Mouse (Mus musculus) c-Kit-negative CD71-positive TER-119-positive erythroid progenitor cells, embryonic 14.5 days (primary cell): ENCODE results near the gene H2-DMb2.

Experiments used
- DNase-seq: peaks from one replicate; pipeline ENCODE4 v3.0.0-alpha.2; 2013; ENCODE audit warnings: low read depth, low spot score

The H2-DMb2 gene

GRCm38 (mm10) chr17:34143033-34143432 lies at the start of gene H2-DMb2:
H2-DMb2 (plus strand) TSS chr17:34143307.
- DNase-seq = no peak

GRCm38 (mm10) chr17:34094283-34095035 lies 48.6 kb upstream of the H2-DMb2 start:
- no peak for DNase-seq

GRCm38 (mm10) chr17:34096497-34097010 lies 46.6 kb upstream of the H2-DMb2 start:
- DNase-seq = no peak

- no peak for DNase-seq
These were observed 45.8 kb upstream of the H2-DMb2 start for GRCm38 (mm10) chr17:34097272-34097671.

- DNase-seq = no peak
These were observed 44.2 kb upstream of the H2-DMb2 start for GRCm38 (mm10) chr17:34098709-34099479.

GRCm38 (mm10) chr17:34099531-34099930 lies 43.6 kb upstream of the H2-DMb2 start:
- no peak for DNase-seq

- DNase-seq = no peak
These were observed 41.9 kb upstream of the H2-DMb2 start for GRCm38 (mm10) chr17:34101185-34101584.

- peak; percentile 76 for DNase-seq
These were observed 41.5 kb upstream of the H2-DMb2 start for GRCm38 (mm10) chr17:34101604-34102032.

- no peak for DNase-seq
These were observed 40.3 kb upstream of the H2-DMb2 start for GRCm38 (mm10) chr17:34102831-34103230.

GRCm38 (mm10) chr17:34104804-34105203 lies 38.3 kb upstream of the H2-DMb2 start:
- no peak for DNase-seq

- DNase-seq = no peak
These were observed 36.6 kb upstream of the H2-DMb2 start for GRCm38 (mm10) chr17:34106555-34106954.

- no peak for DNase-seq
These were observed 35.8 kb upstream of the H2-DMb2 start for GRCm38 (mm10) chr17:34107109-34107867.

- DNase-seq = no peak
These were observed 34.6 kb upstream of the H2-DMb2 start for GRCm38 (mm10) chr17:34108460-34108859.

- DNase-seq = no peak
These were observed 33.9 kb upstream of the H2-DMb2 start for GRCm38 (mm10) chr17:34109038-34109805.

- no peak for DNase-seq
These were observed 33.3 kb upstream of the H2-DMb2 start for GRCm38 (mm10) chr17:34109806-34110195.

GRCm38 (mm10) chr17:34110309-34110708 lies 32.8 kb upstream of the H2-DMb2 start:
- no peak for DNase-seq

- no peak for DNase-seq
These were observed 29.0 kb upstream of the H2-DMb2 start for GRCm38 (mm10) chr17:34114114-34114513.

GRCm38 (mm10) chr17:34116736-34117370 lies 26.3 kb upstream of the H2-DMb2 start:
- DNase-seq = no peak

- peak; percentile 44 for DNase-seq
These were observed 25.5 kb upstream of the H2-DMb2 start for GRCm38 (mm10) chr17:34117421-34118112.
